Mouse (Mus musculus) left cerebral cortex, adult 18-20 months (tissue): ENCODE data around the gene Epdr1. TPM values are rescaled to one million over a fixed set of nuclear protein-coding genes. Genes with fewer than 3 reads are reported as not detected.
A peak's percentile ranks its signal among the peaks of the same experiment; 100 is the strongest.
"Not testable (repeated sequence)": the region's sequence is repeated elsewhere in the genome, so short reads cannot be mapped to it uniquely, and the experiment has no call there.

Experiments
- DNase-seq, 2 experiments: peaks; one replicate each; pipeline ENCODE4 v3.0.0; 2021 to 2022; ENCODE audit warnings: low spot score in 2 of 2, mixed read lengths in 1 of 2
- total RNA-seq, 2 experiments: library from RNA; stranded (reverse); gene quantifications; 2 replicates each; pipeline ENCODE4 v1.2.3; 2021

Epdr1 gene
- total RNA-seq, 2 experiments from 2014 or later: 108 to 116 TPM

DNA sequence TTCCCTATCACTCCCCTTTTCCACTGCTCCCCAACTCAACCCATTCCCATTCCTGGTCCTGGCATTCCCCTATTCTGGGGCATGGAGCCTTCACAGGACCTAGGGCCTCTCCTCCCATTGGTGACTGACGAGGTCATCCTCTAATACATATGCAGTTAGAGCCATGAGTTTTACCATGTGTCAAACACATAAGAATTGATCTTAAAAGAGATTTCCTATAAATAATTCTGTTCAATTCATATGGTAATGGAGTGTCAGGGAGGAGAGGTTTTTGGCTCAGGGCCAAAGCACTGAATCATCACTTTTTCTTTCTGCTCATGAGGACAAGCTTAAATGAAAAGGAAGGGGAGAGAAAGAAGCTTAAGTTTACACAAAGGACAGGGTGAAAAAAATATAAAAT, 7.4 kb downstream of the Epdr1 start:
- peak; percentile 12 to 14 for DNase-seq

- DNase-seq: no peak
Observed at GRCm38 (mm10) chr13:19608120-19608519, 11.6 kb downstream of the Epdr1 start.

- DNase-seq: no peak
Observed at GRCm38 (mm10) chr13:19604916-19605315, 14.8 kb downstream of the Epdr1 start.

- DNase-seq: no peak
Observed at GRCm38 (mm10) chr13:19603719-19604118, 16.0 kb downstream of the Epdr1 start.

- DNase-seq: no peak
Observed at GRCm38 (mm10) chr13:19602531-19602930, 17.2 kb downstream of the Epdr1 start.

- DNase-seq: no peak
Observed at GRCm38 (mm10) chr13:19599242-19599641, 20.5 kb downstream of the Epdr1 start.

GRCm38 (mm10) chr13:19595141-19595540, 24.6 kb downstream of the Epdr1 start:
- DNase-seq: no peak

DNA sequence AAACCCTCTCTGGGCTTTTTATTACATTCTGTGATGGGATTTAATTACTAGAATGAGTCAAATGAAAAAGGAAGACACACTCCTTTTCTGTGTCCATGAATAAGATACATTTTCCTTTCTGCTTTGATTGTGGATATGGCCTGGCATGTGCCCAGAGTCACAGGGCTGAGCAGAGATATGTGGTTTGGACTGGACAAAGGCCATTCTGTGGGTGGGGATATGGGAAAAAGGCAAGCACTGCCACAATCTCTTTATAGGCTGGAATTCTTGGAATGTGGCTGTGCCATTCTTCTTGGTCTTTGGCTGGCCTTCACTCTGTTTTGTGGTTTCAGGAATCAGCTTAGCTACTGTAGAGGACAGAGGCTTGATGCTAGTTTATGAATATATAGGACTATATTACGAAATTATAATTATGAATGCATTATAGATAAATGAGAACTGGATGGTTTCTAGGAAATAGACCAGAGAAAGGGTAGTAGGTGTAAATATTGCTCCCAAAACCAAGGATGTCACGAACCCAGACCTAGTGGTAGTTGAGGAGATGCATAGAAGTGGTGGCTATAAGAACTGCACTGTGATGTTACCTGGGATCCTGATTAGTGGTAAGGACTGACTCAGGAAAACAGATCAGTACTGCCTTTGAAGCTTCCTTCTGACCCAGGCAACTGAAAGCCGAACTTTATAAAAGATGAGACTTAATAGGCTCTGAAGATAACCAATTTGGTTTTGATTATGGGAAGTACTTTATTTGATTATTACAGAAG, 28.5 kb downstream of the Epdr1 start:
- no peak for DNase-seq

DNA sequence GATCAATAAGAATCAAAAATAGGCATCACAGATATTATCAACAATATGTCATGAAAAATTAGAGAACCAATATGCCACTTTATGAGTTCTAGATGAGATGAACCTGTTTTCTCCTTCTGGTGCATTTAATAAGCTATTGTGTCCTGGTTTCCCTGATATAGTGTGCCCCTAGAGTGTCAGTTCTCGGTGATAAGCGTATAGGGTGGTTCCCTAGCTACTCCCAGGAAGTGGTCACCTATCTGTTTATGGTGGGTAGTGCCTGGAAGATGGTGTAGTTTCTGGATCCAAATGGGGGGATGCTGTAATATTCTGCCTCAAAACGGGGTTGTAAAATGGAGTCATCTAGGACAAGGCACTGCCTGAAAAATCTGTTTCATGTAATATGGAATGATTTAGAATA, 43.8 kb downstream of the Epdr1 start:
- no peak for DNase-seq

DNA sequence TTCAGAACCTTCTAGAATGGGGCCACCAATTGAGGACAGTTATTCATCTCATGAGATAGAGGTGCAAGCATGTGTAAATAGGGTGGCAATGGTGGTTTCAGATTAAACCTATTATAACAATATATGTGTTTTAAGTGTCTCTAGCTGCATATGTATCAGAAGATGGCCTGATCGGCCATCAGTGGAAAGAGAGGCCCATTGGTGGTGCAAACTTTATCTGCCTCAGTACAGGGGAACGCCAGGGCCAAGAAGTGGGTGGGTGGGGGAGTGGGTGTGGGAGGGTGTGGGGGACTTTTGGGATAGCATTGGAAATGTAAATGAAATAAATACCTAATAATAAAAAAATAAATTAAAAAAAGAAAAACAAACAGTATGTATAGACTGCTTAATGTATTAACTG, 45.0 kb downstream of the Epdr1 start:
- DNase-seq: not testable (repeated sequence)

DNA sequence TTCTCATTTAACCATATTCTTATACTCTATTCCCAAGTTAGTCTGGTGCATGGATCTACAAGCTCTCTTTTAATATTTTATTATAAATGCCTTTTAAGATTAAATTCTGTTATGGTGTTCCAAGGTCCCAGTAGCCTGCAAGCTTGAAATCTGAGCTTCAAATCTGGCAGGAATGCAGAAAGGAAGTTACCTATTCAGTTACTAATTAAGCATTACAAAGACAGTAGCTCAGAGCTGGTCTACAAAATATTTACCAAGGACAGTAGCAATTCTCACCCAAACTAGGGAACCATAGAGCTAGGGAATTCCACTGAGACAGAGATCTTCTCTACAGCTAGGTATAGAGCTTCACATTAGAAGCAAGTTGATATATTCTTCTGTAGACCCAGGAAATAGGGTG, 49.6 kb downstream of the Epdr1 start:
- DNase-seq: not testable (repeated sequence)

GRCm38 (mm10) chr13:19562510-19562909, 57.2 kb downstream of the Epdr1 start:
- no peak for DNase-seq

- DNase-seq: no peak
Observed at GRCm38 (mm10) chr13:19555391-19555790, 64.3 kb downstream of the Epdr1 start.

Other genes starting within 250 kb of the Epdr1 start
- 10 to 100 TPM; 61.8 to 63.7 TPM for gene Stard3nl, start 224.1 kb downstream of the Epdr1 start, total RNA-seq
- 1 to 10 TPM; 1.3 to 1.5 TPM for gene Sfrp4, start 3.2 kb upstream of the Epdr1 start, total RNA-seq
- gene Nme8, start 77.9 kb upstream of the Epdr1 start, total RNA-seq: not detected
- not detected for gene Gpr141, start 204.3 kb upstream of the Epdr1 start, total RNA-seq